Mouse (Mus musculus): Measurements from ENCODE around the gene Nfu1.

GRCm38 (mm10) chr6:87040971-87041370 is 31.9 kb downstream of the Nfu1 start:
- TF ChIP-seq POLR2A (IDR thresholded peaks at IDR 0.05; ENCODE audit: borderline replicate concordance, insufficient read depth, low read length) (no peak), CTCF (IDR thresholded peaks at IDR 0.05; ENCODE audit: borderline replicate concordance, insufficient read depth, low read depth, low read length) (no peak)
